Mouse (Mus musculus): ENCODE results near the gene Chchd2.

Chchd2 gene

DNA sequence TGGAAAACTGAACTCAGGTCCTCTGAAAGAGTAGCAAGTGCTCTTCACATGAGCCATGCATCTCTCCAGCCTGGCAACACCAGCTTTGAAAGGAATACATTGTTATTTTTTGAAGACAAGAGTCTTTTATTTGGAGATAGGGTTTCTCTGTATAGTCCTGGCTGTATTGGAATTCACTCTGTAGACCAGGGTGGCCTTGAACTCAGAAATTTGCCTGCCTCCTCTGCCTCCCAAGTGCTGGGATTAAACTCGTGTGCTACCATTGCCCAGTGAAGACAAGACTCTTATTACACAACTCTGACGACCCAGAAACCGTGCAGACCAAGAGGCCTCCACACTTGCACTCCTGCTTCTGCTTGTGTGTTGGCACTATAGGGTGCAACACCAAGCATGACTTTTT lies 7.4 kb downstream of the Chchd2 start:
- ATAC-seq (ENCODE audit: insufficient number of reproducible peaks, low FRiP score, low TSS enrichment) = no peak

DNA sequence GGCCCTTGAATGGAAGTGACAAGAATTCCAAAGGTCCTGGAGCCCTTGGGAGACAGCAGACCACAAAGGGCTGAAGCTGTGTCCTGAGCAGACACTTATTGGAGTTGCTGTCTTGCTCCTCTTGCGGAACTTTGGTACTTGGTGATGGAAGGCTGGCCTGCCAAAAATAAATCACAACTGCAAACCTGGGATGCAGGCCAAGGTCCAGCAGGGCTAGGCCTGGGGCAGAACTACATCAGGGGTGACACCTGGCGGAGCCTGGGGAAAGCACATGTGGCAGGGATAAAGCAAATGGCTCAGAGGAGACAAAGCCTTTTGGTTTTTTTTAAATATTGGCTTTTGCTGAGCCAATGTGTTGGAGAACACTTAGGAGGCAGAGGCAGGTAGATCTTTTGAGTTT lies 8.3 kb downstream of the Chchd2 start:
- no peak for ATAC-seq (ENCODE audit: insufficient number of reproducible peaks, low FRiP score, low TSS enrichment)

DNA sequence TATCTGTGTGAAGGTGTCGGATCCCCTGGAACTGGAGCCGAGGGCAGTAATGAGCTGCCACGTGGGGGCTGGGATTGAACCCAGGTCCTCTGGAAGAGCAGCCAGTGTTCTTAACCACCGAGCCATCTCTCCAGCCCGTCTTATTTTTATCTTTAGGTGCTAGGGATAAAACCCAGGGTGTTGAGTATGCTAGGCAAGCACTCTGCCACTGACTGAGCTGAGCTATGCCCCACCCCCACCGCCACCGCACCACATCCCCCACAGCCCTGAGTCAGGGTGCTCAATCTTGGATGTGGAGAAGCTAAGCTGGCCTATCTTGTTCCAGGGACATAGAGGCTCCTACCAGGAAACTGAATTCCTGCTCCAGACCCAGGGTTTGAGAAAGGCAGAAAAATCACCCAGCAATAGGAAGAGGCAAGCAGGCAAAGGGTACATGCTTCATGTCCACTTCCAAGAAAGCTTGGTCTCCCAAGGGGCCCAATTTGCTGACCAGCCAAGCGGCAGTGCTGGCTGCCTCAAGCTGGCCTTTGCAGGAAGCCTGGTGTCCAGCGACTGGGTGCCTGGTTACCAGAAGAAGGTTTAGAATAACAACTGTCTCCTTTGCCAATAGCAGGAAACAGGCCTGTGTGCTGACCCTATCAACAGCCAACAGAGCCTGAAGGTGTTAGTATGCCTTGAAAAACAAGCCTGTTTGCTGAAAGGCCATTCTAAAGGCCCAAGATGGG lies 9.4 kb downstream of the Chchd2 start:
- ATAC-seq (ENCODE audit: insufficient number of reproducible peaks, low FRiP score, low TSS enrichment) = no peak

DNA sequence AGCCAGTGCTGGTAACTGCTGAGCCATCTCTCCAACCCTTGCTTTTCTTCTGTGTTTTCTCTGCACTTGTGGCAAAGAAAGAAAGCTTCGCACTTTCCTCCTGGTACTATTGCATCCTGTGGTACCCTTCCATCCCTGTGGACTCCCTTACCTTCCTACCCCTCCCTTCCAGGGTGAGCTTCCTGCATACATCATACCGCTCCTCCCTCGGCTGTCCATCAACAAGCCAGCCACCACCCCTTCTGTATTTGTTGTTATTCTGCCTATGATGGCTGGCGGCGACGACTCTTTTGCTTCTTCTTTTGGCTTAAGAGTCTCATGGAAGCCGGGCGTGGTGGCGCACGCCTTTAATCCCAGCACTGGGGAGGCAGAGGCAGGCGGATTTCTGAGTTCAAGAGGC lies 12.2 kb downstream of the Chchd2 start:
- no peak for ATAC-seq (ENCODE audit: insufficient number of reproducible peaks, low FRiP score, low TSS enrichment)

DNA sequence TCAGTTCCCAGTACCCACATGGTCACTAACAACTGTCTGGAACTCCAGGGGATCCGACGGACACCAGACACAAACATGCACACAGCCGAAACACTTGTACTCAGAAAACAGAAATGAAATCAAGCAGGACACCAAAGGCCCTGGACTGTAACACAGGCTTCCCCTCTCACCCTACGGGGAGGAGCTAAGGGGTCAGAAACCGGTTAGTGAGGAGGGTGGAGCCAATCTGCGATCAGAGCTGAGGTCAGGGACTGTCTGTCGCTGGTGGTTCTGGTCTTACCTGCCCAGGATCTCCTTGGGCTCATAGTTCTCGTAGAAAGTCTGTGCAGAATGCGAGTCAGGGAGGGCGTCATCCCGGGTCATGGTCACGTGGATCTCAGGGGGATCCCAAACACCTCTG lies 13.3 kb downstream of the Chchd2 start:
- ATAC-seq (ENCODE audit: insufficient number of reproducible peaks, low FRiP score, low TSS enrichment) = no peak

DNA sequence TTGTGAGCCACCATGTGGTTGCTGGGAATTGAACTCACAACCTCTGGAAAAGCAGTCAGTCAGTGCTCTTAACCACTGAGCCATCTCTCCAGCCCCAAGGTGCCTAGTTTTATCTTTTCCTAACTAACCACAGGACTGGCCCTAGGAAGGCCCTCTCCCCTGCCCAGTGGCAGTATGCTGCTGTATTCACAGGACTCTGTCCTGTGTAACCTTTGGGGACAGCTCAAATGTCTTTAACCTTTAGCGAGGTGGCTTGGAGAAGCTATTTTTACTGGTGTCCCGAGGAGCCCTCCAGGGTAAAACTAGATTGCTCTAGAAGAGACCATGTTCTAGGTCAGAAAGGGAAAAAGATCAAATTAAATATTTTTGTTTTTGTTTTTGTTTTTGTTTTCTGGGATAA lies 16.0 kb downstream of the Chchd2 start:
- ATAC-seq (ENCODE audit: insufficient number of reproducible peaks, low FRiP score, low TSS enrichment) = no peak

DNA sequence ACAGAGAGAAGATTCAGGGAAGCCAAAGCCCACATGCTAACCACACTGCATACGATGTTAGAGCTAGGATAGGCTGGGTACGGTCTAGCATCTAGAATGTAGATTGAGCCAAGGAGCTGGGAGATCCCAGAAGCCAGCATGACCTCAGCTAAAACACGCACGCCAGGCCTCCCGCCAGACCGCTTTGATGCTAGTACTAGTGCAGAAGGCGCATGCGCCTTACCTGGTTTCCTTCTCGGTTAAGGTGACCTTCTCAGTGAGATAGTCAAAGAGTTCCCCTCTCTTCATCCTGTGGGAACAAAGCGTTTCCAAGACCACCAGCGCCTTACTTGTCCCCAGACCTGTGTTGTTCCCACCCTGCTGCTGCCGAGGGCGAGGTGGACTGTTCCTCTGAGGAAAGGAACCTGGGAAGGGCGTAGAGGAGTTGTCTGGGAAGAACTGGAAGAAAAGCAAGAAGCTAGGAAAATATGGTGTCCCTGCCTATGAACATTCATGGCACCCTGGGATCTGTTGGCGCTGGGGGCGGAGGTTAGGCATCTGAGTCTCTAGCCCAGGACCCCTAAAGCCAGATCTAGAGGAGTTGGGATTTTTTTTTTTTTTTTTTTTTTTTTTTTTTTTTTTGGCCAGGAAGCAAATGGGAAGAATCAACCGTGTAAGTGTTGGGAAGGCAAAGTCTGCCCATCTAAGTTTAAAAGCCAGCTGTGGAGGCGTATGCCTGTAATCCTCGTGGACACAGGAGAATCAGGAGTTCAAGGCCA lies 17.9 kb downstream of the Chchd2 start:
- ATAC-seq (ENCODE audit: insufficient number of reproducible peaks, low FRiP score, low TSS enrichment) = no peak

DNA sequence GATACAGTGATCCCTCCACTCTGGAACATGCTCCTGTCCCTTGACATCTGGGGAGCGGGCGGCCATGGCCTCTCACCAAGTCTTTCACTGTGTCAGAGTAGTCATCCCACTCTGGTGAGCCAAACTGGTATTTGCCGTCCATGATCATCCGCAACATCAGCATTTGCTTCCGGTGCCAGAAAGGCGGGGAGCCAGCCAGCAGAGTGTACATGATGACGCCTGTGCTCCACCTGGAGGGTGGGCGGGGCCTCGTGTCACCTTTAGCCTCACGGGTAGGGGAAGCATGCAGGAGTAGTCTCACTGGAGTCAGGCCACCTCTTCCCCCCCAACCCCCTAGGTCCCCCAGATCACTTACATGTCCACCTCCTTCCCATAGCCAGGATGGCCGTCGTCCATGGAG lies 21.4 kb downstream of the Chchd2 start:
- ATAC-seq (ENCODE audit: insufficient number of reproducible peaks, low FRiP score, low TSS enrichment) = no peak

DNA sequence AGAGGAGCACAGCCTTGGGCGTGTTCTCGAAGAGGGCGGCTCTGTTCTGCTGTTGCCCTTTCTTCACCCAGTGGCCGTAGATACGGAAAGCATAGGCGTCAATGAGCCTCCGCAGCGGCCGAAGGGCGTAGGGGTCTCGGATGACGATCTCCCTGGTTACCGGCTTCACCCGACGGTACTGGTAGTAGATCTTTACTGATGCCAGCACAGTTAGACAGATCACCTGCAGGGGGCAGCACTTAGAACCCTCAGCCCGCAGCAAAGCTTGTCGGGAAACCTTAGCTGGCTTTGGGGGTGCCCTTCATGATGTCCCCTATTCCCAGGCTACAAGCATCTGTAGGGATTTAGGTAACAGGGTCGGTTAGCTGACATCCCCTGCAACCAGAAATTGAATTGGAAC lies 22.8 kb downstream of the Chchd2 start:
- ATAC-seq (ENCODE audit: insufficient number of reproducible peaks, low FRiP score, low TSS enrichment) = no peak

DNA sequence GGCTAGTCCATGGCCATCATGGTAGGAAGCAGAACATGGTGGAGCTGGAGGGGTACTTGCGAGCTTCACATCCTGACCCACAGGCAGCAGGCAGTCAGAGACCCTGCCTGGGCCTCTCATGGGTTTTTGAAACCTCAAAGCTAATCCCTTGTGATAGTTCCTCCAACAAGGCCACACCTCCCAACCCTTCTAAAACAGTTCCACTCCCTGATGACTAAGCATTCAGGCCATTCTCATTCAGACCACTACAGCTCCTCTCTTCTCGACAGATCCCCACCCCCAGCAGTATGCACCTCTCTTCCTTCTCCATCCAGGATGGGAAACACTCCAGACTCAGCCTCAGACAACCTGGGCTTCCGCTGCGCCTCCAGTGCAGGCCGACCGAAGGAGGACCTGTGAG lies 24.9 kb downstream of the Chchd2 start:
- no peak for ATAC-seq (ENCODE audit: insufficient number of reproducible peaks, low FRiP score, low TSS enrichment)

DNA sequence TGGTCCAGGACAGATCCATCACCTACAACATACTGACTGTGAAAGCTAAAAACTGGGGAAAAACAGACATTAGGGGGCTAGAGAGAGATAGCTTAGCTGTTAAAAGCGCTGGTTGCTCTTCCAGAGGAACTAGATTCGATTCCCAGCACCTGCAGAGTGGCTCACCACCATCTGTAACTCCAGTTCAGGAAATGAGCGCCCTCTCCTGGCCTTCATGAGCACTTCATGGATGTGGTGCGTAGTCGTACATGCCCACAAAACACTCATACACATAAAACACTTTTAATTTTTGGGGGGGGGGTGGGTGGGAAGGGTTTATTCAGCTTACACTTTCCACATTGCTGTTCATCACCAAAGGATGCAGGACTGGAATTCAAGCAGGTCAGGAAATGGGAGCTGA lies 30.9 kb downstream of the Chchd2 start:
- no peak for ATAC-seq (ENCODE audit: insufficient number of reproducible peaks, low FRiP score, low TSS enrichment)

DNA sequence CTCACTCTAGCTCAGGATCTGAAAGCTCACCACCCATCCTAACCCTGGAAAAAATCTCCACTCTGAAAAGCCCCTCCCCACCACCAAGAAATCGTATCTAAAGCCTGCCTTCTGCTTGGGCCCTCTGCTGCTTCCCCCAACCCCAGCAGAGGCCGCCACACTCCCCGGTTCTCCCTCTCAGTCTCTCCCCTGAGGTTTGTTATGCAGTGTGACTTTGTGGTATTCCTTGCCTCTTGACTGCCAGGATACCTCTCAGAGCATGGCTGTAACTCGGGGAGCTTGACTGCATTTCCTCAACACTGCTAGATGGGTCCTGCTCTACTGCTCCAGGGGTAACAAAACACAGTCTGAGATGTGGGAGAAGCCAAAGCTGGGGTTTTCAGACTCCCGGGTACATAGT lies 32.1 kb downstream of the Chchd2 start:
- no peak for ATAC-seq (ENCODE audit: insufficient number of reproducible peaks, low FRiP score, low TSS enrichment)

DNA sequence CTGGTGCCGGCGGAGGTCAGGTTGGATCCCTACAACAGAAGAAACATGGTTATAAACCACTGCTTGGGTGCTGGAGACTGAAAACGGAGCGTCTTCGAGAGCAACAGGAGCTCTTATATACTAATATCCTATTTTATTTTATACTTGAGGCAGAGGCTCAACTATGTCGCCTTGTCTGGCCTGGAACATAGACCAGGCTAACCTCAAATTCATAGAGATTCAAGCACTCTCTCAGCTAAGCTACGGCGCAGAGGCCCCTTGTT lies 39.8 kb downstream of the Chchd2 start:
- ATAC-seq (ENCODE audit: insufficient number of reproducible peaks, low FRiP score, low TSS enrichment) = no peak

DNA sequence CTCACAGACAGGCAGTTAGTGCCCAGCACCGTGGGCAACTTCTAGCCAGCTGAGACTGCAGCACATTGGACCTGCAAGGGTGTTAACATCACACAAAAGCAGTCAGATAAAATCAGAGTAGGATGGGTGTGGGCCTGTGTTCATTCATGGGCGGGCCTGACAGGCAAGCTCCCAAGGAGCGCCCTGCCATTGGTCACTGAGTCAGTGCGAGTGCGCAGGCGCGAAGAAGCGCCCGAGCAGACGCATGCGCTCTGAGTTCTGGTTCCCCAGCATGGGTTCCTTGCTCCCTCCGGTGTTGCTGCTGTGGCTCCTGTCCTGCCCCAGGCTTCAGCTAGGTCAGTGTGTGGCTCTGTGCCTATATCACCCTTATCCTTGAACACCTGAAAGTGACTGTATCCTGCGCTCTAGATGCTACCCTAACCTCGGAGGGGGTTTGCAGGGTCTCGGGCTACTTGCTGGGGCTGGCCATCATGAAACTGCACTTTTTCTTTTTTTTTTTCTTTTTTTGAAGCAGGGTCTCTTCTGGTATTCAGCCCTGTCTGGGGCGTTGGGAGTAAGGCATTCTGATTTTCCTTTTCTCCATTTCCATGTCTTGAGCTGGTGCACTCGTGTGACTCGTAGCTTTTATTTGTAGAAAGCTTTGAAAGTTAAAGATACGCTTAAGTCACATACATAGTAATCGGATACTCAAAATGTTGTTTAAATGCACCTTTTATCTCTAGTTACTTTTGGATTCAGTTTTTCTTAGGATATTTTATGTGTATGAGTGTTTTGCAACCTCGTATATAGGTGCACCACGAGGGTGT lies 40.3 kb downstream of the Chchd2 start, which contains the start of gene Sumf2:
TSS of gene Sumf2 (plus strand) at position 235 of the 806 bp plus-strand sequence.
- ATAC-seq (ENCODE audit: insufficient number of reproducible peaks, low FRiP score, low TSS enrichment) = peak; percentile 98

DNA sequence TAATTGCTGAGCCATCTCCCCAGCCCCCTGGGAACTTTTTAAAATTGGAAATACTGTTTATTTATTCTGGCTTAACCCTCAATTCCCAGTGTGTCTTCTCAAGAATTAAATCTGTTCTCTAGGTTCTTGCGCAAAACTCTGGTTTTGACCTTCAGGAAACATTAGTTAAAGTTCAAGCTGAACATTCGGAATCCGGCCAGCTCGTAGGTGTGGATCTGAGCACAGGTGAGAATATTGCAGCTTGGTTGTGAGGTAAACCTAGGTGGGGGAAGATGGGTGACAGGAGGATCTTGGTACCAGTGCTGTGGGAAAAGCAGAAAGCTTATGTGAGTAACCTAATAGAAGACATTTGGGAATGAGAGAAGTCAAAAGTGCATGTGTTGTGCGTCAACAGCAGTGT lies 42.4 kb downstream of the Chchd2 start:
- ATAC-seq (ENCODE audit: insufficient number of reproducible peaks, low FRiP score, low TSS enrichment) = no peak
